Mouse (Mus musculus) thymus, adult 2 months (tissue): Measurements from ENCODE around the gene Hoxb13. TPM values are rescaled to one million over a fixed set of nuclear protein-coding genes. Genes with fewer than 3 reads are reported as not detected.

Experiments
- DNase-seq: peaks from one replicate; pipeline ENCODE4 v3.0.0; 2021
- H3K27ac ChIP-seq: fragments of 200-500 bp; 2 replicates; pipeline ENCODE4 v1.5.1; 2012; ENCODE audit warnings: low read length, control low read depth; ENCODE audit not compliant: control insufficient read depth, insufficient read depth
- H3K27me3 ChIP-seq: fragments of 200-500 bp; 2 replicates; pipeline ENCODE4 v1.6.1; 2012; ENCODE audit warnings: mild to moderate bottlenecking, low read length, moderate library complexity, mixed read lengths; ENCODE audit not compliant: control insufficient read depth, insufficient read depth
- H3K36me3 ChIP-seq: fragments of 200-500 bp; 2 replicates; pipeline ENCODE4 v1.6.1; 2012; ENCODE audit warnings: mild to moderate bottlenecking, low read length, moderate library complexity; ENCODE audit not compliant: control insufficient read depth, insufficient read depth
- H3K4me1 ChIP-seq: fragments of 200-500 bp; replicated peaks from 2 replicates; pipeline ENCODE4 v1.6.1; 2012; ENCODE audit warnings: low read length; ENCODE audit not compliant: control insufficient read depth, insufficient read depth
- H3K4me3 ChIP-seq: fragments of 200-500 bp; 2 replicates; pipeline ENCODE4 v1.5.1; 2012; ENCODE audit warnings: mild to moderate bottlenecking, low read length, control low read depth, moderate library complexity; ENCODE audit not compliant: control insufficient read depth, insufficient read depth
- CTCF ChIP-seq: fragments of 200-500 bp; IDR thresholded peaks from 2 replicates; pipeline ENCODE4 v1.5.1; 2012; ENCODE audit warnings: mild to moderate bottlenecking, control low read depth, low read length, moderate library complexity, borderline replicate concordance; ENCODE audit not compliant: control insufficient read depth, poor library complexity, insufficient read depth; ENCODE audit errors: extremely low read depth
- POLR2A ChIP-seq: fragments of 200-500 bp; IDR thresholded peaks from 2 replicates; pipeline ENCODE4 v1.6.1; 2012; ENCODE audit warnings: mild to moderate bottlenecking, low read length, control low read depth, moderate library complexity; ENCODE audit not compliant: control insufficient read depth, poor library complexity, insufficient read depth; ENCODE audit errors: extremely low read depth
- WGBS: fragments of 180-500 bp; shearing (Covaris S2); methylation state at CpG from one replicate; pipeline ENCODE4 v1.1.7; 2018; 5-methylcytosine and 5-hydroxymethylcytosine counted together
- polyA plus RNA-seq: library from polyadenylated mRNA; depleted of rRNA; stranded (reverse); fragments of >200 nt; gene quantifications from 2 replicates; pipeline ENCODE4 v1.2.3, GENCODE M21; 2012; rRNA removed

Hoxb13 gene
- 0.40 and 0.59 TPM in 2 replicates for polyA plus RNA-seq

DNA sequence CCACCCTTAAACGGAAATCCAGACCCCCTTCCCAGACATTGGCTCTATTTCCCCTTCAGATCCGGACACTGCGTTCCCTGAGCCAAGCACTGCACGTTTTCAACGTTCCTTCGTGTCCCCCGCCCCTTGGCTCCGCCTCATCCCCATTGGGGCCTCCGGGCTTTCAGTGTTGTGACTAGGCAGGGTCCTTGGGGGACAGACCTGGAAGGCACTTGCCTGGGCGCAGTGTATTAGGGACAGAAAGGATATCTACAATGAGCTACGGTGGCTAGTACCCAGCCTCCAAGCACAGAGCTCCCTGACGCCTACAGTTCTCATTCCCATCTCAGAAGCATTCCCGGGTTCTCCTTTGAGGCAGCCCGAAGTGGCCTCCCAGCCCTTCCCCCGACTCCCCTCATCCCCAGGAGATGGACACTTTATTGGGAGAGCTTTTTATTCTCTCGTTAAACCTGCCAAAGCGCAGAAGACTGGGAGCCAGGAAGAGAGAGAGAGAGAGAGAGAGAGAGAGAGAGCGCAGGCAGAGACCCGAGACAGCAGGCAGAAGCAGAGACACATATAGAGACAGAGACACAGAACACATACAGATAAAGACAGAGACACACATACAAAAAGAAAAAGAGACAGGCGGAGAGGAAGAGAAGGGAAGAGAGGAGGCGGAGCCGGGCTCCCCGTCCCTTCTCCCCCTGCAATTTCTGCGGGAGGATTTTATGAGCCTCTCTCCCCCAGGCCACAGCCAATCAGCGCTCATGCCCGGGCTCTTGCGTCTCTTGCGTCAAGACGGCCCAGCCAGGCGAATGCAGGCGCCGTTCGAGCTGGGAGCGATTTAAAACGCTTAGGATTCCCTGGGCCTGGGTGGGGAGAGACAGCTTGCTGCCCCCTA is at the start of gene Hoxb13:
Gene Hoxb13 (plus strand): TSS at position 796 of the 880 bp plus-strand sequence.
- no peak within 1 kb of the TSS for H3K4me3 ChIP-seq
- H3K27me3 ChIP-seq = peaks cover 51% of the 10 kb centered on the region
- no peak for TF ChIP-seq CTCF
- no peak for DNase-seq
- H3K4me1 ChIP-seq = no peaks in the 10 kb centered on the region
- WGBS = 7% methylated on average over 35 of the region's 35 CpGs
- H3K27ac ChIP-seq = no peak within 1 kb of the TSS
- H3K36me3 ChIP-seq = no peaks in the 10 kb centered on the region

DNA sequence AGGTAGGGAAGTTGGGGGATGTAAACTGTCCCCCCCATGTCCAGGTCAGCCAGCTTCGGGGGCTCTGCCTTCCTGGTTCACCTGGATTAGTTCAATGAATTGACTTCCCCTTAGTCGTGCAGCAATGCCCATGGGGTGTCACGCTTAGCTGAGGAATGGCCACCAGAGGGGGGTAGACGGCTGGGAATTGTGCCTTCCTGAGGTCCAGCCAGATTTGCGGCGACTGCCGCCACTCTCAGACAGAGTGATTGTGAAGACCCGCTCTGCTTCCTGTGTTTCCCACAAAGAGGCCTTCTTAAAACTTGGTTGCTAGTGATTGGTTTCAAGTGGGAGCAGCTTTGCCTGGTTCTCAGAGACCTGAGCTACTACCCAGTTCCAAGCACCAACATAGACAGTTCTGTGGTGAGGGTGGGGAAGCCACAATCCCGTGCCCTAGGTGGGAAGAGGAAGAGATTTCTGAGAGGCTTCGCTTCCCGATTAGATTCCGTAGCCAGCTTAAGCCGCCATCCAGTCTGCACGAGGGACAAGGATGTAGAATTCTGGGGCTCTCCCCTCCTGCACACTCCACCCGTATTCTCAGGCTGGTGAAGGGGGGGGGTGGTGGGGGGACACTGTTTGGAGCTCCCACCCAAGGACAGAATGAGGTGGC is 48.4 kb upstream of the Hoxb13 start:
- Histone ChIP-seq H3K36me3 (no peaks in the 10 kb centered on the region), H3K27ac (no peak overlapping the region), H3K4me3 (no peak overlapping the region), H3K27me3 (peaks cover 2% of the 10 kb centered on the region; the same call in 1 of the 2 replicates), H3K4me1 (no peaks in the 10 kb centered on the region)
- TF ChIP-seq CTCF = 0 out of 2 replicates have a peak, but pooled peaks have one; percentile 22
- TF ChIP-seq POLR2A = no peak
- peak; percentile 25 for DNase-seq
- WGBS = 5% methylated on average over 15 of the region's 15 CpGs

DNA sequence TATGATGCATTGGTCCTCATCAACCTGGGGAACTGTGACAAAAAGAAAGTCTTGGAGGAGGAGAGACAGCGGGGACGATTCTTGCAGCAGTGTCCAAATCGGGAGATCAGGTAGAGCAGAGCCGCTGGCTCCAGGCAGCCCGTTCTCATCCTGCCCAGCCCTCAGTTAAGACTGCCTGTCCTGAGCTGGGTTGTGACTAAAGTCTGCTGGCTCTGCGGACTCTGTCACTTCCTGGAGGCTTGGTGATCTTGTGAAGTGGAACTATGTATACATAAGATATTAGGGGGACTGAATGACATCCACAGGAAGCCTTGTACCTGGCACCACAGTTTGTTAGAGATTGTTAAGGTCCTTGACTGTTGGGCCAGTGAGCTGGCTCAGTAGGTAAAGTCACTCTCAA is 46.6 kb upstream of the Hoxb13 start:
- H3K27ac ChIP-seq = no peak overlapping the region
- no peak overlapping the region for H3K4me3 ChIP-seq
- no peak for DNase-seq
- WGBS = 58% methylated on average over 6 of the region's 6 CpGs
- H3K4me1 ChIP-seq = no peaks in the 10 kb centered on the region
- TF ChIP-seq POLR2A = no peak
- no peak for TF ChIP-seq CTCF
- H3K36me3 ChIP-seq = no peaks in the 10 kb centered on the region
- peaks cover 2% of the 10 kb centered on the region; the same call in 1 of the 2 replicates for H3K27me3 ChIP-seq

DNA sequence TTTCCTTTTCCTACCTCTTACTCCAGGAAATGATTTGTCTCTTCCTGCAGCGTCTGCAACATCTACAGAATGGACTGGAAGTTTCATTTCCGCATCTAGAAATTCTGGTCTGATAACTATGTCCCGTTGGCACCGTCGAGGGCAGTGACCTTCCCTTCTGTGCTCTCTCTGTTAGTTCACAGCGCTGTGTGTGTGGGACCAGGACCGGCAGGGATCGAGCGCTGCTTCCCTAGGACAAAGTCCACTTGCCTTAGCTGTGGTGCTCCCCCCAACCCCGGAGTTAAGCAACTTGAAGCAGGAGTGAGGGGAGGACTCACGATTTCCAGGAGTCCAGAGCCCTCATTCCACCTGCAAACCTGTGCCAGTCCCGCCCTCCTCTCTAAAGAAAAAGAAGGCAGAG is 29.3 kb upstream of the Hoxb13 start:
- 63% methylated on average over 12 of the region's 12 CpGs for WGBS
- no peak for DNase-seq
- no peak overlapping the region for H3K4me3 ChIP-seq
- TF ChIP-seq CTCF (no peak), POLR2A (no peak)
- H3K27me3 ChIP-seq = no peaks in the 10 kb centered on the region; the same call in 1 of the 2 replicates
- H3K36me3 ChIP-seq = no peaks in the 10 kb centered on the region
- no peaks in the 10 kb centered on the region for H3K4me1 ChIP-seq
- H3K27ac ChIP-seq = no peak overlapping the region

DNA sequence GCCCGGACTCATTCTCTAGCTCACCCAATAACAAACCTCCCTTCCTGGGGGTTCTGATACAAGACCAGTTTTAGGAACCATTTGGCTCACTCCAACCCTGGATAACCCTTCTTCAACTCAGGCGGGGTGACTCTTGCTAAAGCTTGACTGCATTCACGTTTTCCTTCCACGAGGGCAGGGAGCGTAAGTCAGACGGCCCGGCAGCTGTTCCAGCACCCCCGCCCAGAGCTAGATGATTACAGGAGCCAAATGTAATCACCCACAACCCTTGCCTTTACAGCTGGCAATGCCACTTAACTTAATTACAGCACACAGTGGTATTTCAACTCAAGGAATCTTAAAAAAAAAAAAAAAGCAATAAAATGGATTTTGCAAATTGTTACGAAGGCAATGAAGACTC is 26.0 kb upstream of the Hoxb13 start:
- no peak overlapping the region for H3K4me3 ChIP-seq
- WGBS = 37% methylated on average over 9 of the region's 9 CpGs
- H3K27me3 ChIP-seq = peaks cover 17% of the 10 kb centered on the region

DNA sequence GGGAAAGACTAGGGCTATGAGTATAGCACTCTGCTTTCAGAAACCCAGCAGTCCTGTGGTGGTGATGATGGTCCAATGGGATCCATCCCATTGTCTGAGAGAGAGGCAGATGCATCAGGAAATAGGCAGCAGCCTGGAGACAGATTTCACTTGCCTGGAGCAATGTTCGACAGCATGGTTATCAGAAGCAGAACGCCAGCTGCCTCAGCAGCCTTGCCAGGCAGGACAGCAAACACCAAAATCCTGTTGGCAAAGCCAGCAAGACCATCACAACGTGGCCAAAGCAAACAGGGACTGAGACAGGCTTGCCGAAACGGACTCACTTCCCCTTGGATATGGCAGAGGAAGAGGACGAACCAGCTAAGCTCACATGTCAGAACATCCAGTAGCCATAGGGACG is 25.1 kb upstream of the Hoxb13 start:
- Histone ChIP-seq H3K4me3 (no peak overlapping the region), H3K27ac (no peak overlapping the region), H3K36me3 (no peaks in the 10 kb centered on the region), H3K27me3 (peaks cover 21% of the 10 kb centered on the region), H3K4me1 (no peaks in the 10 kb centered on the region)
- DNase-seq = no peak
- no peak for TF ChIP-seq POLR2A
- 22% methylated on average over 7 of the region's 7 CpGs for WGBS

More for the DNA sequence above, 26.0 kb upstream of the Hoxb13 start:
- no peak for TF ChIP-seq CTCF
- TF ChIP-seq POLR2A = no peak
- Histone ChIP-seq H3K27ac (no peak overlapping the region), H3K36me3 (no peaks in the 10 kb centered on the region), H3K4me1 (no peaks in the 10 kb centered on the region)
- DNase-seq = no peak
